Mouse (Mus musculus): ENCODE results near the gene Gnat3. TPM values are rescaled to one million over a fixed set of nuclear protein-coding genes. Genes with fewer than 3 reads are reported as not detected.

Gnat3 gene
- total RNA-seq, 4 experiments from 2014 or later = 0.20 TPM; not detected in 3

DNA sequence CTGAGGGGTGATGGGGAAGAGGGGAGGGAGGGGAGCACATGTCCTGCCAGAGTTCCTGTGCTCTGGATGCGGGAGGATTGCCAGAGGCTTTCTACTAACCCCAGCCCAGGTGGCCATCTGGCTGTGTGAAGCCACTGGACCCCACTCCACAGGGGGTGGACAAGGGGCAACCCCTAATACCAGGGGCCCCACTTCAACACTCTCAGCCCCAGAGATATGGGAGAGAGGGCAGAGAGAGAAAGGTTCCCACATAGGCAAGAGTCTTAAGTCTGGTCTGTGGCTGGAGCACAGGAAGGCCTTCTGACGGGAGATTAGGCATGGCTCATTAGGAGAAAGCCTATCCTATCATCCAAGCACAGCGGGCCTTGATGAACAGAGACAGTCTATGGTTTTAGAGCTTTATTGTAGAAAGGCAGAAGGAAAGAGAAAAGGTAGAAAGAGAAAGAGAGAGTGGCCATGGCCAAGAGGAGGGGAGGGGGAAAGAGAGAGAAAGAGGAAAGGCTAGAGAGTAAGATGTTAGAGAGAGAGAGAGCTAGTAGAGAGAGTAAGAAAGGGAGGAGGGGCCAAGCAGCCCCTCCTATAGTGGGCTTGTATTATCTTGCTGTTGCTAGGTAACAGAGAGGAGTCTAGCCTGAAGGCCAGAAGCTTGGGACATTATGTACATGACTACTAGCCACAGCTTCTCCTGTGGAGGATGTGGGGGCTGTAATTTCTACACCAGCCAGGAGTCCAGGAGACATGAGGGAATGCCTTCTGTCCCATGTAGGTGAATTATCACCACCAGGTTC is 42.7 kb downstream of the Gnat3 start:
- no peak for DNase-seq (ENCODE audit: low spot score in 2 of 2)

DNA sequence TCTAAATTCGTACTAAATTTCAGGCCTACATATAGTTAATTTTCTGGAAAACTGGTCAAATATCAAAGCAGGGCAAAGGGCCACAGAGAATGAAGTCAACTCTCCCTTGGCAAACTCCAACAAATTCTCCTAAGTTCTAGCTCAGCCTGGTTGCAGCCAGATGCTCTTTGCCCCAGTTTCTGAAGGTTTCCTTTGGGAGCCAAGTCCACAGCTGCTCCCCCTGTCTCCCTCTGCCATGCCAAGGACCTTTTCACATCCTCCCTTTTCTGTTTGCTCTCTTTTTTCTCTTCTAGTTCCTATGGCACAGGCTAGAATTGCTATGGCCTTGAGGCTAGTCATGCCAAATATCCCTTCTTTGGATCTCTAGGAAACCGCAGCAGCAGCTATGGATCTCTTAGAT is 43.8 kb downstream of the Gnat3 start:
- DNase-seq (ENCODE audit: low spot score in 2 of 2) = peak in 1 of 2 experiments; percentile 11

GRCm38 (mm10) chr5:18007067-18007466 is 44.7 kb downstream of the Gnat3 start:
- no peak for DNase-seq (ENCODE audit: low spot score in 2 of 2)

- DNase-seq (ENCODE audit: low spot score in 2 of 2) = no peak
Observed at GRCm38 (mm10) chr5:18010301-18010700, 48.0 kb downstream of the Gnat3 start.

DNA sequence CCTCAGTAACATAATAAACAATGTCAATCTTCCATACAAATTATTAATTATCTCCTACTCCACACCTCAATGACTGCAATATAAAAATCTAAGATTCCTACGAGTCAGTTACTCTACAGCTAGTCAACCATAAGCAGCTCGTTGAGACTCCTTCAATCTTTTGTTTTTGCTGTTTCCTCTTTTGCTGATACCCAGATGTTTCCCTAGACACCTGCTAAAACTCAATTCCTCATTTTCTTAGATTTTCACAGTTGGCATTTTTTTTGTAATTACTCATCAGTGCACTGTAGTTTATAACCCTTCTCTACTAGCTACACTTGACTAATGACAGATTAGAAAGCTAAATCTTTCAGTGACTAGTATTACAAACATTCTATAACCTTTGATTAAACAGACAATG is 50.8 kb downstream of the Gnat3 start:
- no peak for DNase-seq (ENCODE audit: low spot score in 2 of 2)

- no peak for DNase-seq (ENCODE audit: low spot score in 2 of 2)
Observed at GRCm38 (mm10) chr5:18014209-18014829, 52.0 kb downstream of the Gnat3 start.

DNA sequence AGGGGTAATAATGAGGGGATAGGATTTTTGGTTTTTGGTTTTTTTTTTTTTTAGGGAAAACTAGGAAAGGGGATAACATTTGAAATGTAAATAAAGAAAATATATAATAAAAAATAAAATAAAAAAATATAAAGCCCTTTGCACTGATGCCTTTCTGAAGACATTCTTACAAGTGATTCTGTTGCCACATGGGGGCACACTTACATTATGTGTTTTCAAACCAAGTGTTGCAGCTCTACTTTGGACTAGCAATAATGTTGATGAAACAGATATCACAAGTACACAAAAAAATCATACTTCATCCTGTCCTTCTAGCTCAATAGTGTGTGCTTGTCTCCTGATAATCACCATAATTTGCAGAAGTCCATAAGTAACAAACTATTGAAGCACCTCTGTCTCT is 61.0 kb downstream of the Gnat3 start:
- no peak for DNase-seq (ENCODE audit: low spot score in 2 of 2)

DNA sequence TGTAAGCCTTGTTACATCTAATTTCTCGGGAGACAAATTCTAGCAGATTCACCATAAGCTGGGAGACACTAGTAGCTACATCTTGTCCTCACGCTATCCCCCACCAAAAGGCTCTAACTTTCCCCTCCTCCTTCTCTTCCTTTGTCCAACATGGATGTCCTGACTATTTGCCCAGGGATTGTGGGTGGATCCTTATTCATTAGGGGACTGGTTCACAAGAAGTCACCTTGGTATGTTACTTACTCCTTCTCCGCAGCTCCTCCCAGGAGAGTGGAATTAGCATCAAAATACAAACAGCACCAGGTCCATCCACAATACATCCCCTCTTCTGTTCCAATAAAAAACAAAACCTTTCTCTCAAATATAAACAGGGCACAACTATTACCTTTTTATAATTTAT is 65.2 kb downstream of the Gnat3 start:
- DNase-seq (ENCODE audit: low spot score in 2 of 2) = no peak

GRCm38 (mm10) chr5:18035848-18036638 is 73.7 kb downstream of the Gnat3 start:
- DNase-seq (ENCODE audit: low spot score in 2 of 2) = no peak

- DNase-seq (ENCODE audit: low spot score in 2 of 2) = peak; percentile 49 to 54
Observed at GRCm38 (mm10) chr5:18043022-18043421, 80.7 kb downstream of the Gnat3 start.

GRCm38 (mm10) chr5:18048841-18049240 is 86.5 kb downstream of the Gnat3 start:
- no peak for DNase-seq (ENCODE audit: low spot score in 2 of 2)

GRCm38 (mm10) chr5:18055323-18055722 is 93.0 kb downstream of the Gnat3 start:
- DNase-seq (ENCODE audit: low spot score in 2 of 2) = no peak

Other genes starting within 250 kb of the Gnat3 start
- 100 to 1,000 TPM; 206 to 265 (median 247) TPM for gene Cd36, start 73.7 kb upstream of the Gnat3 start, total RNA-seq (2022)